Mouse (Mus musculus): ENCODE results near the gene Cped1. TPM values are rescaled to one million over a fixed set of nuclear protein-coding genes. Genes with fewer than 3 reads are reported as not detected.
"Not testable (repeated sequence)": the region's sequence is repeated elsewhere in the genome, so short reads cannot be mapped to it uniquely, and the experiment has no call there.

The Cped1 gene
- total and polyA plus RNA-seq, 3 experiments: 0.22 TPM; not detected in 2

DNA sequence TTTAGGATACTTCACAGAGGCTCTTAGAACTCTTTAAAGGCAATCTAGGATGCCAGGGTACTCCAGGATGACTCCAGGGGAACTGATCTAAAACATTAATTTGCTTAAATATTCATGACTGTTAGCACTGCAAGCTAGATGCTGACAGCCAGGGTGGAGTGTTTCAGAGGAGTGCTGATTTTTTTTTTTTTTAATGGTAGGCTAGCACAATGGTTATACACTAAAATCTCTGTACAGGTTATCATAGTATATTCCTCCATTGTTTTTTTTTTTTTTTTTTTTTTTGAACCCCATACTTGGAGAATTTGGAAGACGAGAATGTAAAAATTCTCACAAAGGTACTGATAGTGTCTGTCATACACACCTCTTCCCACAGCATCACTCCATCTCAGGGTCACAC is 137.0 kb downstream of the Cped1 start:
- ATAC-seq (ENCODE audit: extremely low read depth, insufficient number of reproducible peaks, low FRiP score, poor library complexity, severe bottlenecking) (no peak), DNase-seq (ENCODE audit: low spot score) (no peak)
- H3K9me3 ChIP-seq (replicated peaks): no peaks in the 10 kb centered on the region
- no peaks in the 10 kb centered on the region for H3K4me1 ChIP-seq (ENCODE audit: insufficient read depth, low read depth, low read length)
- TF ChIP-seq TAL1 (conservative IDR thresholded peaks at IDR 0.05; ENCODE audit: low read depth, low read length) (no peak), GATA1 (IDR thresholded peaks at IDR 0.05; ENCODE audit: borderline replicate concordance, low read length) (no peak), GATA2 (IDR thresholded peaks at IDR 0.05; ENCODE audit: borderline replicate concordance, low read depth, low read length) (no peak), POLR2AphosphoS5 (IDR thresholded peaks at IDR 0.05; ENCODE audit: insufficient replicate concordance, low read depth, low read length) (no peak), CTCF (IDR thresholded peaks at IDR 0.05; ENCODE audit: low read depth, low read length) (no peak)
- H3K27me3 ChIP-seq (ENCODE audit: insufficient read depth, low read length): no peaks in the 10 kb centered on the region
- H3K36me3 ChIP-seq (replicated peaks): no peaks in the 10 kb centered on the region
- H3K4me3 ChIP-seq (ENCODE audit: low read depth, low read length): no peak overlapping the region

DNA sequence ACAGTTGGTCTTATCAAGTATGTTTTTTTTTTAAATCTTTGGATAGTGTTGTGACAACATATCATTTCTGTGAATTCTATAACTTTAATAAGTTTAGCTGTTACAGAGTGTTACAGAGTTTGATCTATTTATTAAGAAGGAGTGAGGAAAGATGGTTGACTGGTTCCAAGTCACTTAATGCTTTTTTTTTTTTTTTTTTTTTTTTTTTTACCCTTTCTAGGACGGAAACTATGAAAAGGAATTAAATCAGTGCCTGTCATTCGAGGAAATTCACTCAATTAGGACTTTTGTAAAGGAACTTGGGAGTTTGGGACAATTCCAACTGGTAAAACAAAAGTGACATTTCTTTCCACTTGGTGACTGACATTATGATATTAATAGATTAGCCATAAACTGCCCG is 137.6 kb downstream of the Cped1 start:
- Histone ChIP-seq H3K4me3 (ENCODE audit: low read depth, low read length) (no peak overlapping the region), H3K36me3 (replicated peaks) (no peaks in the 10 kb centered on the region), H3K27me3 (ENCODE audit: insufficient read depth, low read length) (no peaks in the 10 kb centered on the region), H3K9me3 (replicated peaks) (no peaks in the 10 kb centered on the region), H3K4me1 (ENCODE audit: insufficient read depth, low read depth, low read length) (no peaks in the 10 kb centered on the region)
- ATAC-seq (ENCODE audit: extremely low read depth, insufficient number of reproducible peaks, low FRiP score, poor library complexity, severe bottlenecking): no peak
- no peak for DNase-seq (ENCODE audit: low spot score)
- TF ChIP-seq GATA1 (IDR thresholded peaks at IDR 0.05; ENCODE audit: borderline replicate concordance, low read length) (no peak), TAL1 (conservative IDR thresholded peaks at IDR 0.05; ENCODE audit: low read depth, low read length) (no peak), GATA2 (IDR thresholded peaks at IDR 0.05; ENCODE audit: borderline replicate concordance, low read depth, low read length) (no peak), CTCF (IDR thresholded peaks at IDR 0.05; ENCODE audit: low read depth, low read length) (no peak), POLR2AphosphoS5 (IDR thresholded peaks at IDR 0.05; ENCODE audit: insufficient replicate concordance, low read depth, low read length) (no peak)

DNA sequence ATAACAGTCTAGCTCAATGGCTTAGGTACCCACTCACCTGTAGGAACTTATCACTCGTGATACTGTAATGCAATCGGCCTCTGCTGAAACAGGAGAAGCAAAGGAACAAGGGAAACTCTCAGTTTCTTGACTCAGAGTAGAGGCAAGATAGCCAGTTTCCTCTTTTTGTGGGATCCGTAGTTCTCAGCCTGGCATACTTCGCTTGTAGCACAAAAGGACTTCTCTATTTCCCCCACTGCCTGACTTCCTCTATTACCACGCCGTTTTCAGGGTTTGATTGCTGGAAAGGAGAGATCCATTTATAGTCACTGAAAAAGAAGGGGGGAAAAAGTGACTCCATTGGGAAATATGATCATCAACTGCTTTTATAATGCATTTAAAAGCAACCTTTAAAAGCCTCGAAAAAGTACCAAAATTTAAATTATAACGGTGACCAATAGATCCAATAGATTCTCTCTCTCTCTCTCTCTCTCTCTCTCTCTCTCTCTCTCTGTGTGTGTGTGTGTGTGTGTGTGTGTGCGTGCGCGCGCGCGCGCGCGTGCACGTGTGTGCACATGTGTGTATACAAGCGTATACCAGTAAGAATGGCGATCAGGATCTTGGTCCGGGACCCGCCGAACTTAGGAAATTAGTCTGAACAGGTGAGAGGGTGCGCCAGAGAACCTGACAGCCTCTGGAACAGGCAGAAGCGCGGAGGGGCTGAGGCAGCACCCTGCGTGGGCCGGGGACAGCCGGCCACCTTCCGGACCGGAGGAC is 139.0 kb downstream of the Cped1 start:
- H3K4me1 ChIP-seq (ENCODE audit: insufficient read depth, low read depth, low read length); H3K36me3 ChIP-seq (replicated peaks); DNase-seq (ENCODE audit: low spot score); H3K9me3 ChIP-seq (replicated peaks); ATAC-seq (ENCODE audit: extremely low read depth, insufficient number of reproducible peaks, low FRiP score, poor library complexity, severe bottlenecking); H3K4me3 ChIP-seq (ENCODE audit: low read depth, low read length); H3K27me3 ChIP-seq (ENCODE audit: insufficient read depth, low read length): not testable (repeated sequence)

DNA sequence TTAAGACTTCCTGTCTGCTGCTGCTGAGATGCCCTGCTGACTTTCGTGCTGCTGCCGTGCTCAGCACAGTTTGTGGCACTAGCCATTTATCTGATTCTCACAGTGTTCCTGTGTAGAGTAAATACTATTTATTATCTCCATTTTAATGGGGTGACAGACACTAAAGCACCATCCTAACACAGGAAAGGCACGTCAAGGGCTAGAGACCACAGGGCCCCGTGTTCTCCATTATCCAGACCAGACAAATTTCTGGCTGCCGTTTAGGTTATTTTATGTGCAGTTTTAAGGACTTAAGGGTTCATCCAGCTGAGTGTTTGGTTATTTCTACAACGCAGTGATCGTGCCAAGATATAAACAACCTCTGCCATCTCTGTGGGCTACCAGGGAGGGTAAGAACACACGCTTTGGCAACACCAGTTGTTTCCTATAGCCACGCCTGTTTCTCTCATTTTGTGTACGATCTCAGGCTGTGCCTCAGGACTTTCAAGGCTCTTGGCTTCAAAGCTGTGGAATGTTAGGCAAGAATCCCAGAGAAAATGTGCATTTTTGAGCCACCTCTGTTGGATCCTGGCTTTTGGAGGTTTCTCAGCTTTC is 149.4 kb downstream of the Cped1 start:
- no peak for TF ChIP-seq TAL1 (conservative IDR thresholded peaks at IDR 0.05; ENCODE audit: low read depth, low read length)
- no peak for TF ChIP-seq GATA1 (IDR thresholded peaks at IDR 0.05; ENCODE audit: borderline replicate concordance, low read length)
- no peak for TF ChIP-seq POLR2AphosphoS5 (IDR thresholded peaks at IDR 0.05; ENCODE audit: insufficient replicate concordance, low read depth, low read length)
- no peak for TF ChIP-seq GATA2 (IDR thresholded peaks at IDR 0.05; ENCODE audit: borderline replicate concordance, low read depth, low read length)
- H3K9me3 ChIP-seq (replicated peaks): no peaks in the 10 kb centered on the region
- peaks cover 2% of the 10 kb centered on the region; the same call in 1 of the 2 replicates for H3K27me3 ChIP-seq (ENCODE audit: insufficient read depth, low read length)
- no peaks in the 10 kb centered on the region for H3K36me3 ChIP-seq (replicated peaks)
- no peak overlapping the region for H3K4me3 ChIP-seq (ENCODE audit: low read depth, low read length)
- DNase-seq (ENCODE audit: low spot score) (no peak), ATAC-seq (ENCODE audit: extremely low read depth, insufficient number of reproducible peaks, low FRiP score, poor library complexity, severe bottlenecking) (no peak)
- no peaks in the 10 kb centered on the region for H3K4me1 ChIP-seq (ENCODE audit: insufficient read depth, low read depth, low read length)

DNA sequence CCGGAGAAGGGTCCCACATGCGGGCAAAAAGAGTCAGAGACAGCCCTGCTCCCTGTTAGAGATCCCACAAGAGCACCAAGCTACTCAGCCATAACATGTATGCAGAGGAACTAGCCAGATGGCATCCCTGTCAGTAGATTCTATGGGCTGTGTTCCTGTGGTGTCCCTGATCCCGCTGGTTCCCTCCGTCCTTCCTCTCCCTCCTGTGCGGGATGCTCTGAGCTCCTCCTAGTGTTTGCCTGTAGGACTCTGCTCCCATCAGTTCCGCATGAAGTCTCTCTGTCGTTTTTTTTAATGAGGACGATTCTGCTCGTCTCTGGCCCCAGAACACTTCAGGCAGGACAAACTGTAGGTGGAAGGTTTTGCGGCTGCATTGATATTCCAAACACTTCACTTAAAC is 151.1 kb downstream of the Cped1 start:
- H3K4me3 ChIP-seq (ENCODE audit: low read depth, low read length): no peak overlapping the region
- TF ChIP-seq GATA1 (IDR thresholded peaks at IDR 0.05; ENCODE audit: borderline replicate concordance, low read length) (no peak), GATA2 (IDR thresholded peaks at IDR 0.05; ENCODE audit: borderline replicate concordance, low read depth, low read length) (no peak), TAL1 (conservative IDR thresholded peaks at IDR 0.05; ENCODE audit: low read depth, low read length) (no peak), CTCF (IDR thresholded peaks at IDR 0.05; ENCODE audit: low read depth, low read length) (no peak), POLR2AphosphoS5 (IDR thresholded peaks at IDR 0.05; ENCODE audit: insufficient replicate concordance, low read depth, low read length) (no peak)

DNA sequence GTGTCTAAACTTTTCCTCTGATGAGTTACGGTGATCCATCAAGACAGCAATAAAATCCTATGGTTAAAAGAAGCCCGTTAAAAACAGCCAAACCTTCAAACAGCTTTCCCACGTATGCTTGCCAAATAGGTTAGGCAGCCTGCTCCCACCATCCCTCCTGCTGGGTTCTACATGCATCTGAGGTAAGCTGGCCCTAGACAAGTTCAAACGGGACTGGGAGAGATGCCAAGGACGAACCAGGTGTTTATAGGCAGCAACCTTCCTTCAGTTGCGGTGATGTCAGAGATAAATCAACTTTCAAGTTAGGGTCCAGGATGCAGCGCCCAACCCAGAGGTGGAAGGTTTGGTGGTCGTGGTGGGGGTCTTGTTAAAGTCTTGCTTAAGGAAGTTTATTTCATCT is 155.1 kb downstream of the Cped1 start:
- no peak overlapping the region for H3K4me3 ChIP-seq (ENCODE audit: low read depth, low read length)
- no peaks in the 10 kb centered on the region for H3K4me1 ChIP-seq (ENCODE audit: insufficient read depth, low read depth, low read length)
- ATAC-seq (ENCODE audit: extremely low read depth, insufficient number of reproducible peaks, low FRiP score, poor library complexity, severe bottlenecking) (no peak), DNase-seq (ENCODE audit: low spot score) (no peak)
- TF ChIP-seq POLR2AphosphoS5 (IDR thresholded peaks at IDR 0.05; ENCODE audit: insufficient replicate concordance, low read depth, low read length) (no peak), TAL1 (conservative IDR thresholded peaks at IDR 0.05; ENCODE audit: low read depth, low read length) (no peak), GATA2 (IDR thresholded peaks at IDR 0.05; ENCODE audit: borderline replicate concordance, low read depth, low read length) (no peak), CTCF (IDR thresholded peaks at IDR 0.05; ENCODE audit: low read depth, low read length) (no peak), GATA1 (IDR thresholded peaks at IDR 0.05; ENCODE audit: borderline replicate concordance, low read length) (no peak)
- peaks cover 2% of the 10 kb centered on the region; the same call in 1 of the 2 replicates for H3K27me3 ChIP-seq (ENCODE audit: insufficient read depth, low read length)
- no peaks in the 10 kb centered on the region for H3K9me3 ChIP-seq (replicated peaks)
- no peaks in the 10 kb centered on the region for H3K36me3 ChIP-seq (replicated peaks)

More for the DNA sequence above, 151.1 kb downstream of the Cped1 start:
- no peaks in the 10 kb centered on the region for H3K9me3 ChIP-seq (replicated peaks)
- ATAC-seq (ENCODE audit: extremely low read depth, insufficient number of reproducible peaks, low FRiP score, poor library complexity, severe bottlenecking): no peak
- DNase-seq (ENCODE audit: low spot score): no peak
- no peaks in the 10 kb centered on the region for H3K4me1 ChIP-seq (ENCODE audit: insufficient read depth, low read depth, low read length)
- peaks cover 2% of the 10 kb centered on the region; the same call in 1 of the 2 replicates for H3K27me3 ChIP-seq (ENCODE audit: insufficient read depth, low read length)
- H3K36me3 ChIP-seq (replicated peaks): no peaks in the 10 kb centered on the region
